Mouse (Mus musculus) cerebellum, postnatal 4 days (tissue): ENCODE data around the gene Scd2.
A peak's percentile ranks its signal among the peaks of the same experiment; 100 is the strongest.
"Not testable (repeated sequence)": the region's sequence is repeated elsewhere in the genome, so short reads cannot be mapped to it uniquely, and the experiment has no call there.

Experiments used
- DNase-seq, 2 experiments: peaks; one replicate each; pipeline ENCODE4 v3.0.0; 2022; ENCODE audit warnings: low spot score in 2 of 2, mixed read lengths in 1 of 2

Gene Scd2

GRCm38 (mm10) chr19:44311306-44312006, 18.0 kb downstream of the Scd2 start:
- no peak for DNase-seq

GRCm38 (mm10) chr19:44312007-44312360, 18.5 kb downstream of the Scd2 start:
- DNase-seq = no peak

- no peak for DNase-seq
Measured at GRCm38 (mm10) chr19:44313066-44313465, 19.6 kb downstream of the Scd2 start.

GRCm38 (mm10) chr19:44314327-44314759, 20.9 kb downstream of the Scd2 start:
- peak; percentile 55 to 73 for DNase-seq

- DNase-seq = peak in 1 of 2 experiments; percentile 20
Measured at GRCm38 (mm10) chr19:44314871-44315414, 21.5 kb downstream of the Scd2 start.

GRCm38 (mm10) chr19:44316752-44317315, 23.4 kb downstream of the Scd2 start:
- DNase-seq = peak in 1 of 2 experiments; percentile 7

- peak in 1 of 2 experiments; percentile 11 for DNase-seq
Measured at GRCm38 (mm10) chr19:44317391-44317790, 23.9 kb downstream of the Scd2 start.

- DNase-seq = no peak
Measured at GRCm38 (mm10) chr19:44318545-44318944, 25.1 kb downstream of the Scd2 start.

GRCm38 (mm10) chr19:44320316-44320715, 26.8 kb downstream of the Scd2 start:
- no peak for DNase-seq

- DNase-seq = no peak
Measured at GRCm38 (mm10) chr19:44321201-44321600, 27.7 kb downstream of the Scd2 start.

GRCm38 (mm10) chr19:44321631-44322030, 28.2 kb downstream of the Scd2 start:
- no peak for DNase-seq

- DNase-seq = no peak
Measured at GRCm38 (mm10) chr19:44329566-44329965, 36.1 kb downstream of the Scd2 start.

- not testable (repeated sequence) for DNase-seq
Measured at GRCm38 (mm10) chr19:44331128-44331527, 37.7 kb downstream of the Scd2 start.

- no peak for DNase-seq
Measured at GRCm38 (mm10) chr19:44331911-44332310, 38.4 kb downstream of the Scd2 start.

- no peak for DNase-seq
Measured at GRCm38 (mm10) chr19:44332326-44332725, 38.9 kb downstream of the Scd2 start.

GRCm38 (mm10) chr19:44332833-44333623, 39.6 kb downstream of the Scd2 start, which contains the start of gene Scd4:
Gene Scd4 (plus strand): TSS chr19:44333092.
- DNase-seq = peak in 1 of 2 experiments; percentile 33

GRCm38 (mm10) chr19:44333991-44334390, 40.5 kb downstream of the Scd2 start:
- DNase-seq = no peak

- no peak for DNase-seq
Measured at GRCm38 (mm10) chr19:44335876-44336662, 42.6 kb downstream of the Scd2 start.

- no peak for DNase-seq
Measured at GRCm38 (mm10) chr19:44349689-44350088, 56.2 kb downstream of the Scd2 start.

- no peak for DNase-seq
Measured at GRCm38 (mm10) chr19:44351756-44352155, 58.3 kb downstream of the Scd2 start.
